Mouse (Mus musculus) fibroblast of lung, adult 2 months (primary cell): ENCODE results near the gene Gnpnat1.
"Not testable (repeated sequence)": the region's sequence is repeated elsewhere in the genome, so short reads cannot be mapped to it uniquely, and the experiment has no call there.

Experiments used
- DNase-seq: peaks from one replicate; pipeline ENCODE4 v3.0.0-alpha.2; 2011; ENCODE audit warnings: low read depth

Gnpnat1 gene

GRCm38 (mm10) chr14:45404813-45405212 is at the start of gene Gnpnat1:
Gnpnat1 (minus strand) TSS chr14:45404913.
- DNase-seq: not testable (repeated sequence)

- no peak for DNase-seq
These were observed 49.0 kb upstream of the Gnpnat1 start for GRCm38 (mm10) chr14:45453538-45454233.

GRCm38 (mm10) chr14:45452861-45453512 is 48.3 kb upstream of the Gnpnat1 start:
- no peak for DNase-seq

- no peak for DNase-seq
These were observed 47.4 kb upstream of the Gnpnat1 start for GRCm38 (mm10) chr14:45452148-45452547.

GRCm38 (mm10) chr14:45451090-45451489 is 46.4 kb upstream of the Gnpnat1 start:
- DNase-seq: no peak

- no peak for DNase-seq
These were observed 42.1 kb upstream of the Gnpnat1 start for GRCm38 (mm10) chr14:45446777-45447176.

GRCm38 (mm10) chr14:45445445-45445844 is 40.7 kb upstream of the Gnpnat1 start:
- DNase-seq: no peak

- DNase-seq: no peak
These were observed 40.2 kb upstream of the Gnpnat1 start for GRCm38 (mm10) chr14:45444870-45445269.

- DNase-seq: peak; percentile 37
These were observed 38.3 kb upstream of the Gnpnat1 start for GRCm38 (mm10) chr14:45442781-45443560.

- DNase-seq: no peak
These were observed 36.6 kb upstream of the Gnpnat1 start for GRCm38 (mm10) chr14:45441291-45441690.

GRCm38 (mm10) chr14:45439387-45439786 is 34.7 kb upstream of the Gnpnat1 start:
- DNase-seq: no peak

GRCm38 (mm10) chr14:45438931-45439275 is 34.2 kb upstream of the Gnpnat1 start:
- DNase-seq: no peak

- DNase-seq: peak; percentile 23
These were observed 33.7 kb upstream of the Gnpnat1 start for GRCm38 (mm10) chr14:45438250-45438930.

GRCm38 (mm10) chr14:45434220-45434619 is 29.5 kb upstream of the Gnpnat1 start:
- DNase-seq: no peak

GRCm38 (mm10) chr14:45432003-45432402 is 27.3 kb upstream of the Gnpnat1 start:
- no peak for DNase-seq

GRCm38 (mm10) chr14:45430066-45430842 is 25.5 kb upstream of the Gnpnat1 start:
- no peak for DNase-seq

- DNase-seq: peak; percentile 36
These were observed 18.5 kb upstream of the Gnpnat1 start for GRCm38 (mm10) chr14:45423220-45423619.

- no peak for DNase-seq
These were observed 17.7 kb upstream of the Gnpnat1 start for GRCm38 (mm10) chr14:45422371-45422770.

- no peak for DNase-seq
These were observed 14.6 kb upstream of the Gnpnat1 start for GRCm38 (mm10) chr14:45419323-45419722.

GRCm38 (mm10) chr14:45418553-45418952 is 13.8 kb upstream of the Gnpnat1 start:
- no peak for DNase-seq

- no peak for DNase-seq
These were observed 11.6 kb upstream of the Gnpnat1 start for GRCm38 (mm10) chr14:45416265-45416664.

- DNase-seq: no peak
These were observed 1.1 kb downstream of the Gnpnat1 start for GRCm38 (mm10) chr14:45403651-45404050.
